Mouse (Mus musculus): Measurements from ENCODE around the gene Sppl3.

DNA sequence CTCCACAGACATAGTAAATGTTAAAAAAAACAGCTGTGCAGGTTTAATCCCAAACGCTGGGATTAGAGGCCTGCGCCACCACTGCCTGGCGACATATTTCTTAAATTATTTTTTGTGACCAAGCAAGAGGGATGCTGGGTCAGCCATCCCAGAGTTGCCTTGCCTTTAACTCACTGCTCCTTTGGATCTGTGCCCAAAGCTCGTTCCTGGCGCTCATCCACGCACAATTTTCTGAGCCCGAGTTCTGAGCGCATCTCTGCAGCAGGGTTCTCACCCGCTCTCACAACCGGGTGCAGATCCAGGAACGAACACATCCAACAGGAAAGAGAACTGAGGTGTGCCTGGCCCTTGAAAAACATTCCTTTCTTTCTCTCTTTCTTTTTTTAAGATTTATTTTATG, 32.5 kb upstream of the Sppl3 start:
- TF ChIP-seq CTCF (conservative IDR thresholded peaks at IDR 0.05; ENCODE audit: low read length) (no peak), NANOG (IDR thresholded peaks at IDR 0.05; ENCODE audit: borderline replicate concordance, low read length) (no peak), POU5F1 (IDR thresholded peaks at IDR 0.05; ENCODE audit: borderline replicate concordance, low read length) (no peak)
